Mouse (Mus musculus) kidney, adult 2 months (tissue): ENCODE measurements around the gene Kpna4.

ENCODE experiments used
- CTCF ChIP-seq: fragments of 200-500 bp; conservative IDR thresholded peaks from 2 replicates; pipeline ENCODE4 v1.5.1; 2011; ENCODE audit warnings: low read depth, mild to moderate bottlenecking, control low read depth, low read length, moderate library complexity, mixed read lengths; ENCODE audit not compliant: insufficient read depth, insufficient read length
- POLR2A ChIP-seq: fragments of 200-500 bp; IDR thresholded peaks from one replicate; pipeline ENCODE4 v1.6.1; 2011; ENCODE audit warnings: low read depth, low read length, control low read depth

GRCm38 (mm10) chr3:69062764-69063163 is 64.1 kb downstream of the Kpna4 start:
- no peak for TF ChIP-seq POLR2A
- TF ChIP-seq CTCF = no peak
